8 mouse cellular contexts compared by ENCODE assay signal in genomic region chr6:113795241-113795702, GRCm38 (mm10). TPM values are rescaled to one million over a fixed set of nuclear protein-coding genes. Genes with fewer than 3 reads are reported as not detected.
DNase-seq lines count a peak whose midpoint lies in the region; ATAC-seq and TF ChIP-seq lines count a peak whose summit lies in the region.

No protein-coding gene starts in this region.

- no peak overlapping the region for H3K9ac ChIP-seq in hindbrain, embryonic 16.5 days (ENCODE audit: low read depth, low read length)
- H3K9ac ChIP-seq in neural tube, embryonic 13.5 days, result no peak overlapping the region

- no peaks in the 10 kb centered on the region for H3K9me3 ChIP-seq in hindbrain, embryonic 16.5 days (ENCODE audit: control insufficient read depth, low read length)
- no peaks in the 10 kb centered on the region for H3K9me3 ChIP-seq in limb, embryonic 10.5 days (replicated peaks)
- H3K9me3 ChIP-seq in neural tube, embryonic 13.5 days, result no peaks in the 10 kb centered on the region

- peaks cover 10% of the 10 kb centered on the region for H3K4me1 ChIP-seq in hindbrain, embryonic 16.5 days (ENCODE audit: control insufficient read depth, insufficient read depth, low read depth, low read length)
- H3K4me1 ChIP-seq in limb, embryonic 10.5 days, result peaks cover 38% of the 10 kb centered on the region
- peaks cover 49% of the 10 kb centered on the region for H3K4me1 ChIP-seq in neural tube, embryonic 13.5 days (replicated peaks)
- no peaks in the 10 kb centered on the region for H3K4me1 ChIP-seq in thymus, adult 2 months (replicated peaks; ENCODE audit: control insufficient read depth, insufficient read depth, low read length)

- WGBS in hindbrain, embryonic 16.5 days, result 16% methylated on average over 4 of the region's 4 CpGs
- 2% methylated on average over 4 of the region's 4 CpGs for WGBS in limb, embryonic 10.5 days
- WGBS in neural tube, embryonic 13.5 days, result 3% methylated on average over 4 of the region's 4 CpGs
- WGBS in thymus, adult 2 months, result 86% methylated on average over 4 of the region's 4 CpGs

- H3K27ac ChIP-seq in hindbrain, embryonic 16.5 days (ENCODE audit: low read depth, low read length), result no peak overlapping the region
- no peak overlapping the region for H3K27ac ChIP-seq in limb, embryonic 10.5 days
- H3K27ac ChIP-seq in neural tube, embryonic 13.5 days (replicated peaks), result peak overlapping the region; percentile 80
- H3K27ac ChIP-seq in thymus, adult 2 months (ENCODE audit: control insufficient read depth, insufficient read depth, low read length), result no peak overlapping the region

- no peak overlapping the region for H3K4me2 ChIP-seq in hindbrain, embryonic 16.5 days (ENCODE audit: low read length)
- no peak overlapping the region for H3K4me2 ChIP-seq in neural tube, embryonic 13.5 days

- no peak for TF ChIP-seq POLR2A in brain, embryonic 14.5 days (IDR thresholded peaks at IDR 0.05; ENCODE audit: borderline replicate concordance, extremely low read depth, insufficient read depth, insufficient read length, poor library complexity, severe bottlenecking)
- no peak for TF ChIP-seq POLR2A in thymus, adult 2 months (IDR thresholded peaks at IDR 0.05; ENCODE audit: control insufficient read depth, extremely low read depth, insufficient read depth, low read length, poor library complexity)

- TF ChIP-seq CTCF in brain, embryonic 14.5 days (IDR thresholded peaks at IDR 0.05; ENCODE audit: borderline replicate concordance, extremely low read depth, insufficient read depth, insufficient read length), result no peak
- no peak for TF ChIP-seq CTCF in thymus, adult 2 months (IDR thresholded peaks at IDR 0.05; ENCODE audit: borderline replicate concordance, control insufficient read depth, extremely low read depth, insufficient read depth, low read length, poor library complexity)

- peak; percentile 78 for DNase-seq in brain, embryonic 14.5 days (ENCODE audit: low read depth)
- DNase-seq in embryo, embryonic 10.5 days (ENCODE audit: low spot score), result peak; percentile 64
- DNase-seq in gastrocnemius, postnatal 14 days, result peak; percentile 78
- peak; percentile 59 for DNase-seq in limb, embryonic 10.5 days (ENCODE audit: low spot score)
- no peak for DNase-seq in thymus, adult 2 months
- no peak for DNase-seq in c-Kit-positive CD71-positive TER-119-positive erythroid progenitor cells, embryonic 14.5 days (ENCODE audit: low spot score)

- no peak overlapping the region for H3K4me3 ChIP-seq in hindbrain, embryonic 16.5 days (ENCODE audit: low read length)
- no peak overlapping the region for H3K4me3 ChIP-seq in limb, embryonic 10.5 days
- H3K4me3 ChIP-seq in neural tube, embryonic 13.5 days, result no peak overlapping the region
- H3K4me3 ChIP-seq in thymus, adult 2 months (ENCODE audit: control insufficient read depth, insufficient read depth, low read length), result no peak overlapping the region

- intact Hi-C loops in gastrocnemius, postnatal 14 days (cut with DNase I; ENCODE audit: low total_unique reads), result no loop called here

- H3K27me3 ChIP-seq in hindbrain, embryonic 16.5 days (replicated peaks; ENCODE audit: control insufficient read depth, insufficient read depth, low read length), result no peaks in the 10 kb centered on the region
- H3K27me3 ChIP-seq in limb, embryonic 10.5 days (ENCODE audit: low read depth, poor library complexity, severe bottlenecking), result peaks cover 63% of the 10 kb centered on the region
- H3K27me3 ChIP-seq in neural tube, embryonic 13.5 days, result no peaks in the 10 kb centered on the region; the same call in 1 of the 2 replicates
- H3K27me3 ChIP-seq in thymus, adult 2 months (ENCODE audit: control insufficient read depth, insufficient read depth, low read length), result no peaks in the 10 kb centered on the region

- ATAC-seq in hindbrain, embryonic 16.5 days, result peak; percentile 67
- peak; percentile 76 for ATAC-seq in neural tube, embryonic 13.5 days (ENCODE audit: low read depth)

- 0 out of 2 replicates have a peak, but pooled peaks cover 9% of the 10 kb centered on the region for H3K36me3 ChIP-seq in hindbrain, embryonic 16.5 days (ENCODE audit: control insufficient read depth, insufficient read depth, low read length)
- H3K36me3 ChIP-seq in limb, embryonic 10.5 days, result no peaks in the 10 kb centered on the region
- peaks cover 20% of the 10 kb centered on the region; the same call in 1 of the 2 replicates for H3K36me3 ChIP-seq in neural tube, embryonic 13.5 days
- H3K36me3 ChIP-seq in thymus, adult 2 months (ENCODE audit: control insufficient read depth, insufficient read depth, low read length), result no peaks in the 10 kb centered on the region

RNA-seq across cellular contexts. Expression of gene Sec13, which starts 54.7 kb away (rescaled TPM):
- 183 and 266 TPM in 2 replicates for polyA plus RNA-seq in brain, embryonic 14.5 days (2012; rRNA removed)
- total RNA-seq in gastrocnemius, postnatal 14 days (2021), result 10 to 100 TPM; 68.9 to 78.7 TPM
- polyA plus RNA-seq in hindbrain, embryonic 16.5 days (2015; fragmentation: Nextera tagmentation; extraction: Ambion mirVana), result 197 TPM in 2 replicates
- 309 and 316 TPM in 2 replicates for polyA plus RNA-seq in limb, embryonic 10.5 days (2016; fragmentation: Nextera tagmentation; extraction: Ambion mirVana)
- 218 and 236 TPM in 2 replicates for polyA plus RNA-seq in neural tube, embryonic 13.5 days (2015; fragmentation: Nextera tagmentation; extraction: Ambion mirVana)
- 163 and 167 TPM in 2 replicates for polyA plus RNA-seq in thymus, adult 2 months (2012; rRNA removed)

Comparison
In these comparisons a context has a peak if more than half of its experiments do, and no peak if none do; other contexts are left out.
1. DNase-seq: peak in brain, embryonic 14.5 days (single experiment), embryo, embryonic 10.5 days (single experiment), gastrocnemius, postnatal 14 days (single experiment) and limb, embryonic 10.5 days (single experiment); none in thymus, adult 2 months (single experiment) and c-Kit-positive CD71-positive TER-119-positive erythroid progenitor cells, embryonic 14.5 days (single experiment).